Mouse (Mus musculus): ENCODE measurements around the gene Nob1. TPM values are rescaled to one million over a fixed set of nuclear protein-coding genes. Genes with fewer than 3 reads are reported as not detected.

Gene Nob1
- polyA plus RNA-seq, 1 experiment, result 46.9 TPM

DNA sequence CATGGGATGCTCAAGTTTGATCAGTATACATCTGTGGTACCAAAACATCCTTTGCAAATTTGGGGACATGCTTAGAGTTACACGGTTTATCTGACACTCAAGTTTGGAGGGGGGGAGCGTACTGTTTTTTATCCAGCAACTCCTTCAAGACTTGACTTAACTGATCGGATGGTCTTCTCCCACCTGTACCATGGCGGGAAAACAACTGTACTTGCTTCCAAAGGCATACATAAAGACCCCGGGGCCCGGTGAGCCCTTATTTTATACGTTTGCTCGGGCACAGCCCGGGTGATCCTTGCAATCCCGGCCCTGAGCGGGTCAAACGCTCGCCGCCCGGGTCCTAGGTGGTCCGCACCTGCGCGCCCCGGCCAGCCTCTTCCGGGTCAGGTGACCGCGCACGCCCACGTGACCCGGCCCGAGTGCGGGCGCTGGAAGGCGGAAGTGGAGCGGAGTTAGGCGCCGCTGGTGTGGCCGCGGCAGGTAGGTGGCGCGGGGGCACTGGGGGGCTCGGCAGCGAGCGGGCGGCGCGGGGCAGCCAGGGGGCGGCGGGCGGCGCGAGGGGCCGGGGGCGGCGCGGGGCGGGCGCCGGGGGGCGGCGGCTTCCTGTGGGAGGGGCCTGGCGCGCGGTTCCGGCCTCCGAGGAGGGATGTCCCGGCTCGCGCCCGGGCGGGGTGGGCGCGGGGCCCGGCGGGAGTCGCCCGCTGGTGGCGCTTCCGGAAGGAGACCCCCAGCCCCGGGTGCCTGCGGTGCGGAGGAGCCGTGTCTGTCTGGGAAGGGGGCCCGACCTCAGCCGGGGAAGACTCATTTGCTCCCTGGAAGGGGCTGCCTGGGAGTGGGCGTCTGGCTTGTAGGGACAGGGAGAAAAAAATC is 11.3 kb upstream of the Nob1 start, which contains the start of gene Wwp2:
TSS of gene Wwp2 (plus strand) at position 404 of the 870 bp plus-strand sequence.
- peak; percentile 80 for DNase-seq (ENCODE audit: low spot score)

DNA sequence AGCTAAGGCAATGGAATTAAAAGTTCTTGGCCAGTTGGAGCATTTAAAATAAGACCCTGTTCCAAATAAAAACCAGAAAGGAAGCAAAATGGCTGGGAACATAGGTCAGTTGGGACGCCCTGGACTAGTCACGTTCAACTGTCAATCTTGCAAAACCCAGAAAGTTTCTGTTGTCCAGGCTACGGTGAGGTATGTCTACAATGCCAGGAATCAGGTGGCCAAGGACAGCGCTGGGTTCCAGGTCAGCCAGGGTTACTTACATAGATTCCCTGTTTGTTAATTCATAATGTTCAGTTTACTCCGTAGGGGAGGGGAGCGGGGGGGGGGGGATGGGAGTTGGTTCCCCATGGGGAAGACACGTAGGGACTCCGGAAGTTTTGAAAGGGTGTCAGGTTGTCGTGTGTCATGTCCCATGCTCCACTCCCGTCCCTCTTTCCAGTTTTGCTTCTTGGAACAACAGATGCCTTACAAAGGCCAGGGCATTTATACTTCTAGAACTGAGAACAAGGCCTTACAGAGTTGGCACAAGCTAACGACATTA is 10.6 kb upstream of the Nob1 start:
- no peak for DNase-seq (ENCODE audit: low spot score)

DNA sequence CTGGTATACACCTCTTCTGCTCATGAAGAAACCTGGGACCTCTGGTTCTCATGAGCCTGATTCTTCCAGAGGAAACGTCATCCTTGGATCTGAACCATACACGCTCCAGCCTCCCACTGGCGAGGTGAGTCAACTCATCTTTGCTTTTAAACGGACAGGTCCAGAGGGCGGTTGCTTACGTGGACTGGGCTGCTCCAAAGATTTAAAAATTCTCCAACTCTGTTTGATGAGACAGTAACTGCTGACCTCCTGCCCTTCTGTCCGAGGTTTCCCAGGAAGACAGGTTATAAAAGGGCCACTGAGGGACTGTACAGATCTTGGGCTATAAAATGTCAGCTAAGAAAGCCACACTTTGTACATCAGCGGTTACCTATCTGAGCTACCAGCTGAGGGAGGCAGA is 6.0 kb upstream of the Nob1 start:
- DNase-seq (ENCODE audit: low spot score), result no peak

DNA sequence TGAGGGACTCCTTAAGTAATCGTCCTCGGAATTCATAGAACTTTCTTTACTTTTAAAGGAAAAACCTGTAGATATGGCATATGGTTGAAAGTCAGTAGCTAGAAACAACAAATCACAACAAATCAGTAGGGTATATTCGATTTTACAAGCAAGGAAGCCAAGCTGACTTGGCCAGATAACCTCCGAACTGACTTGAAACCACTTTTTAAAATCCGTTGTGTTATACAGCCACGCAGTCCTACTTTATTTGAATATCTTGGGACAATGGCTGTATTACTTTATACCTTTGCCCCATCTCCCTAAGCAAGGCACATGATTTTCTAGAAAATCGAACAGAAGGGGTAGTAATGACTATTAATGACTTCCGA is 363 bp upstream of the Nob1 start:
- no peak for DNase-seq (ENCODE audit: low spot score)

DNA sequence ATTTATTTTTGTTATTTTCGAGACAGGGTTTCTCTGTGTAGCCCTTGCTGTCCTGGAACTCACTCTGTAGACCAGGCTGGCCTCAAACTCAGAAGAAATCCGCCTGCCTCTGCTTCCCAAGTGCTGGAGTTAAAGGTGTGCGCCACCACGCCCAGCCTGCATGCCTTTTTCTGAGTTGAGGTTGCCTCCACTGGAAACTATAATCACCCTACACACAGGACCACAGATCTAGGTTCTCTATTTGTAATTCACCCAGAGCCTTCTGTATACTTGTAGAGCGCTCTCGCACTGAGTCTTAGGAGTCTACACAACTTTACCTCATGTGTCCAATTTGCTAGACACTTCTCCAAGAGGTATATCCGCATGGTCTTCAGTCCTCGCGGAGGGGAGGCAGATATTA is 675 bp downstream of the Nob1 start:
- no peak for DNase-seq (ENCODE audit: low spot score)

DNA sequence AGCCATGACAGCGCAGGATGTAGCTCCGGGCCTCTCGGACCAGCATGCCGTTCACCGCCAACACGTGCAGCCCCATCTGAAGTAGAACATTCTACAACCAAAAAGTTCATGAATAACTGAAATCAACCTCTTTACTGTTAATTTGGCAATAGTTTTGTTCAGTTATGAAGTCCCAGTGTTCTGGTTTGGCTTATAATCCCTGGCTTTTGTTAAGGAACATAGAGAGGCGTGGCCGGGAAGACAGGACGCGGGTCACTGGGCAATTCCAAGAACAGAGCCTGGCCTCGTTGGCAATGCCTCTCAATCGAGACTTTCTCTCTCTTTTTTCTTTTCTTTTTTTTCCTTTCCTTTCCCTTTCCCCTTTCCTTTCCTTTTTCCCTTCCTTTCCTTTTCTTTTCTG is 7.8 kb downstream of the Nob1 start:
- no peak for DNase-seq (ENCODE audit: low spot score)

DNA sequence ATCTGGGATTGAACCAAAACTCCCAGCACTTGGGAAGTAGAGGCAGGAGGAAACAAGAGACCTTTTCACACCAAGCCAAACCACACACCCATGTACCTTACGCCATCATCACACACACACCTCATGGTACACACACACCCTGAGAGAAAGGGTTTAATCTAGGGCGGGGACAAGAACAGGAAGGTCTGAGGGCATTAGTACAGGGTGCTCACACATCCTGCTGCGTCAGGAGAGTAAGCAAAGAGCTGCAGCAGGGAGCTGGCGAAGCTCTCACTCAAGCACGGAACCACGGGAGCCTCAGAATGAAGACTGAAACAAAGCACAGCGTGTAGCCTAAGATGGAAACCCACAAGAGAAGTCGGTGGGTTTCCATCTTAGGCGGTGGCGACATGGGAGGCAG is 11.0 kb downstream of the Nob1 start:
- DNase-seq (ENCODE audit: low spot score), result no peak

DNA sequence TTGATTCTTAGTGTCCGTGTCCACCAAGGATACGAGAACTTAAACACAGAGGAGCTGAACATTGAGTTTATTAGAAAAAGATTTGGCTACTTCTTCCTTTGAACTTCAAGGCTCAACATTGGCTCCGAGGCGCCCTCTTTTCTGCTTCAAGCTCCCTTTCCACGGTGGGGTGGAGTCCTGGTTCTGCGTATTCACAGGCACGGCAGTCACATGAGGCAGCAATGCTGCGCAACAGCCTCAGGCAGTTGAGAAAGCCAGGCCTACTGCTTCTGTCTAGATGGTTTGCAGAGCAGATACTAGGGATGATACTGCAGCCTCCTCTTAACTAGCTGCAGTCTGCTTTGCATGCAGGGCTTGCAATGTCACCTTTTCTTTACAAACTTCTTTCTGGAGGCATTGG is 12.3 kb downstream of the Nob1 start:
- DNase-seq (ENCODE audit: low spot score), result no peak

DNA sequence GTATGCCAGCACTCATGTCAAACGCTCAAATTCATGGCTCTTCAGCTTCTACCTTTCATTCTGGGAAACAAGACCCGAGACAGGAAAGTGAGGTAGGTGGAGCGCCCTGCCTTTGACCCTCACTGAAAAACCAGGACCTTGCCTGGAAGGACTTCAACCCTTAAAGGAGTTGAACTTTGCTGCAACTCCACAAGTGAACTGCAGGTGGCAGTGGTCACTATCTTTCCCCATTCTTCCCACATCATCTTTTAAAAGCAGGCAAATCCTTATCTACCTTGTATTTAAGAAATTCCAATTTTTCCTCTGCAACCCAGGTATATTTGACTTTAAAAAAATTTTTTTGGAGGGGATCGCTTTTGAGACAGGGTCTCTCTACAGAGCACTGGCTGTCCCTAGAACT is 13.5 kb downstream of the Nob1 start:
- no peak for DNase-seq (ENCODE audit: low spot score)

DNA sequence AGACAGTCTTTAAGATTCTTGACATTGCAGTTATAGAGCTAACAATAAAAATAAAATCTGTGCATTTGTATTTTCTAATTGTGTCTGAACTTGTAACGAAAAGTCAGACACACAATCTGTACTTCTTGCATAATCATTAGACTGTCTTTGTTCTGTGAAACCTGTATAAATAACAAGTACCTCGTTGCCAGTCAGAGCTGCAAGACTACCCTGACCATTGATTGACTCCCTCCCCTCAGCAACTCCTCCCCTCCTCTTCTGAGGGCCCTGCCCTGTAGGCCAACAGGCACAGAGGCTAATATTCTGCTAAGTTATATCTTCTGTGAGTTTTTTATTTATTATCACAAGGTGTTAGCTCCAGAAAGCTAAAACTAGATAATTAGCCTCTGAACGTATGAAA is 18.9 kb downstream of the Nob1 start:
- no peak for DNase-seq (ENCODE audit: low spot score)

DNA sequence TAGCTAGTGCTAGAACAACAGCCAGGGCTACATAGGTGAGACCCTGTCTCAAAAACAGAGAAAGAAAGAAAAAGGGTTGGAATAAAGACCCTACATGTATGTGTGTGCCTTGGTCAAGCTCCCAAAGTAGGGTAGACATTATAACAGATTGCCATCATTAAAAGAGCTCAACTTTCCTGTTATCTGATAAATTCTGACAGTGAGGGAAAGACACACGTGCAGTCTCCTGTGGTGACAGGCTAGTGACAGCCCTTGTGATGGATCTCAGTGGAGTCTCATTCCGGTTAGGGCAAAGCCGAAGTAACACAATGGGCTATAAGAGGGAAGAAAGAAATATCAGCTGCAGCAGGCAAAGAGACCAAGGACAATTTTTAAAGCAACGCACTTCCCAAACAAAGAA is 20.8 kb downstream of the Nob1 start:
- DNase-seq (ENCODE audit: low spot score), result no peak

DNA sequence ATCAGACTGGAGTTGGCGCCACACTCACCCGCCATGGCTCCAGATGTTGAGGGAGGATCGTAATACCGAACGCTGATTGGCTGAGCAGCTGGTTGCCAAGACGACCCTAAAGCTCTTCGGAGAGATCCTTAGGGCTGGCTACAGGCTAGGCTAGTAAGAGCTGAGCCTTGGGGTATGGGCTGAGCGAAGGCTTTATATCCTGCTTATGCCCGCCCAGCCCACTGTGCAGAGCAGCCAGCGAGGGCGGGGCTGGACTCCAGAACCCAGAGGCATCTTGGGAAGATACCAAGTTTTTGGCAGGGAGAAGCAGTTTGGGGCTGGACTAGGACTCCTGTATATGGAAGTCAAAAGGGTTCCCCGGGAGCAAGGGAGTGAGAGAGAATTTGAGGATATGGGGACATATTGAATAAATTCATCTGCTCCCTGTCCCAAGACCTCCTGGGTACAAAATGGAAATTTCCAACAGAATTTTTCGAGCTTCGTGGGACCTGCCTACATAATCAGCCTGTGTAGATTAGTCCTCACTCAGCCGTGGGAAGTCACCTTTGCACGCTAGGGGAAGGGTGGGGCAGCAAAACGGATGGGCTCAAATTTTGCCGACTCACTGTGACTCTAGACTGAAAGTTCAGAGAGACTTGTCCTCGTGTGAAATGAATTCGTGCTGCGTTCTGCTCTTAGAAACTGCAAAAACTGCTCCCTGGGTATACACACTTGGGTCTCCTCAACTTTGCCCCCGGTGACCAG is 21.6 kb downstream of the Nob1 start, which contains the start of gene Nqo1:
TSS of gene Nqo1 (minus strand) at position 169 of the 744 bp plus-strand sequence.
- peak; percentile 67 for DNase-seq (ENCODE audit: low spot score)

DNA sequence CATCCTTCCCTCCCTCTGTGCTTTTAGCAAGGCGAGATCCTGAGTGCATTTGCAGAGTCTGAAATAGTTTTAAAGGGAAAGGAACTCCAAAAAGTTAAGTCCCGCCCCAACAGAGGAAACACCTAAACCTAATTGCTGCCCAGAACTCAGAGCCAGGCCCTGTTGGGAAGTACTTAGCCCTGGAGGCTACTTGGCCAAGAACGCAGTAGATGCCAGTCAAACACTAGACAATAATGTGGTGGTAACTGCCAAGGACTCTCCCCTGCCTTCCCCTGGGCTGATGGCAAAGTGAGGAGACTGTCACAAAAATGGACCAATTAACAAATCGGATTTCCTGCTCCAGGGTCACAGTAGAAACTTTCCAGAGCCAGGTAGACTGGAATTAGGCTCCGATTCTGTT is 23.0 kb downstream of the Nob1 start:
- DNase-seq (ENCODE audit: low spot score), result no peak

DNA sequence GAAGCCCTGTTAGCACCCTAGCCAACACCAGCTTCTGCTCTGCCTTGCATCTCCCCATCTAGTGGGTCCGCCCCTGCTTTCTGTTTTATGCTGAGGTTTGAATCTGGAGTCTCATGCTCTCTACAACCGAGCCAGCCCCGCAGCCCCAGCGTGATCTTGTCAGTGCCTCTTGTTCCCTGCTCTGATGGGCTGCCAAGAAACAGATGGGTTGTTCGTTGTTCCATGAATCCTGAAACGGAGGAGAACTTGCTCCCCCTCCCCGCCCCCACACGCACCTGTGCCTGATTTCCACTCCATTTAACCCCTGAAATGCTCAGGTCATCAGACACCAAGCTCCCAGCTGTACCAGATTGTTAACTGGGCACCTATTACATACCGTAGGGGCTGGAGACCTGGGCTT is 25.4 kb downstream of the Nob1 start:
- no peak for DNase-seq (ENCODE audit: low spot score)

DNA sequence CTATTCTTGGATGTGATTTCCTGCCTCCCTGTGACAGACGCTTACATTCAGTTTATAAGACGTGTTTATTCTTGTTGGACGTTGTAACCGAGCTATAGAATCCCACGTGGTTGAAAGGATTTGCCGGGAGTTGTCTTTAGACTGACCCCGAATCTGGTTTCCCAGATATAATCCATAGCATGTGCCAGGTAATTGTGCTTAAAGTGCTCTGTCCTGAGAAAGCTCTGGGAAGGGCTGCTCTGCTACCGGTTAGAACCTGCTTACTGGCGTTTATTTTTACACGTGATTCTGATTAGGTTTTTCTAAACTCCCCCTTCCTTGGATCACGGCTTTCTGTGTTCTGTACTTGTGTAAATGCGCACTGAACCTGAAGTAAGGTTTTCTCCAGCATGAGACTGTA is 27.2 kb downstream of the Nob1 start:
- no peak for DNase-seq (ENCODE audit: low spot score)

DNA sequence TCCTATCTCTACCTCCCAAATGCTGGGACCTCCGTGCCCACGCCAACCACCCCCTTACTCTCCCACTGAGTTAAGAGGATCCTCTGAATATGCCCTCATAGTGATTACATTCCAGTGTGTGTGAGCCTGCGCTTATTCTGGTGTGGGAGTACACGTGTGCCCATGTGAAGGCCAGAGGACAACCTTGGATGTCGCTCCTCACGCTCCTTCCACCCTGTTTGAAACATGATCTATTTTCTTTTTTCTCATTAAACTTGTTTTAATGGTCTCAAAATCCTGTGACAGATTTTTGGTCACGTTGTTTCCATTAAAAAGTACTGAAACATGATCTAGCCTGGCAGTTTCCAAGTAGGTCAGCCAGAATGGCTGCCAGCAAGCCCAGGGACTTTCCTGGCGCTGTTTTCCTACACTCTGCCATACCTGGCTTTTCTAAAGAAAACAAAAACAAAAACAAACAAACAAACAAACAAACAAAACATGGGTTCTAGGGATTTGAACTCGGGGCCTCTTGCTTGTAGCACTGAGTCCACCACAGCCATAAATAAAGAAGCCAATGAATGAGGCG is 28.7 kb downstream of the Nob1 start:
- no peak for DNase-seq (ENCODE audit: low spot score)

DNA sequence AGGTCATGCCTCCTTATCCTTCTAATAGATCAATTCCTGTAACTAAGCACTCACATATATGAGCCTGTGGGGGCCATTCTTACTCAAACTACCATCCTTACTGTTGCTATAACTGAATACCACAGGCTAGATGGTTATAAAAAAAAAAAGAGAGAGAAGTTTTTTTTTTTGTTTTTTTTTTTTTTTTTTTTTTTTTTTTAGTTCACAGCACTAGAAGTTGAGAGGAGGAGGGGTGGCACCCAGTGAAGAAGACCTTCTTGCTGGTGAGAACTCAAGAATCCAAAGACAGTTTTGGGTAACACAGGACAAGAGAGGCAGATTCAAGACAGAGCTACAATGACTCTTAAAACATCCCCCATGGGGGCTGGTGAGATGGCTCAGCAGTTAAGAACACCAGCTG is 29.5 kb downstream of the Nob1 start:
- no peak for DNase-seq (ENCODE audit: low spot score)

DNA sequence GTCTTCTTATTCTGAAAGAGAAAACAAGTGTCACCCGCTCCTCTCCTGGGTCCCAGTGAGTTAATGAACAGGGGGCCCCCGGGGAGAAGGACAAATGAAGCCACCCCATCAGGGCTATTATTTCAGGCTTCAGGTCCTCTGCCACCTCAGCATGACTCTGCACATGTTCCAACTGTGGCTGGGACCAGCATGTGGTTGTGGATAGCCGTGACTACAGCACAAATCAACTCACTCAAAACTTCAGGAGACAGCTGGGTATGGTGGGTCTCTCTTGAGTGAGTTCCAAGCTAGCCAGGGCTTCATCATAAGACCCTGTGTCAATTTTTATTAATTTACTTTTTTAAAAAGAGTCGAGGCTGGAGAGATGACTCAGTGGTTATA is 33.7 kb downstream of the Nob1 start:
- no peak for DNase-seq (ENCODE audit: low spot score)

DNA sequence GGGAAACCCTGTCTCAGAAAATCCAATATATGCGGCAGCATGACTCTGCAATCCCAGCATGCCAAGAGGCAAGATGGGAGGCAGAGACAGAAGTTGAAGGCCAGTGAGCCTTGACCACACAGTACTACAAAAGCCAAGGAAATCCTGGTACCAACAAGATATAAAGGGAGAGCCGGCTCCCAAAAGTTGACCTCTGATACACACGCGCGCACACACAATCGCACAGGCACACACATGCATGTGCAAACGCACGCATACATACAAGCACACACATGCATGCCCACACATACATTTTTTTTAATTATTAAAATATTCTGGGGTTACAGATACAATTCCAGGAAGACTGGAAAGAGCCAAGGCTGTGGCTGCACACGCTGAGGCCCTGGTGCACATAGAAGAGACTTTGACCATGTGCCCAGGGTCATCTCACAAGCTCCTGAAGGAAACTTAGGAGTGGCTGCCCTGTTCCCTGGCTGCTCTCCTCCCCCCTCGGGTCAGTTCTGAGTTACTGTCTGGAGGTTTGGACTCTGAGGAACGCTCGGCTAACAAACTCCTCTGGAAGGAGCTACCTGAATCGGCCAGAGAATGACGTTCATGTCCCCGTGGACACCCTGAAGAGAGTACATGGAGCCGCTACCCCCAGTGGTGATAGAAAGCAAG is 34.2 kb downstream of the Nob1 start:
- peak; percentile 6 for DNase-seq (ENCODE audit: low spot score)

DNA sequence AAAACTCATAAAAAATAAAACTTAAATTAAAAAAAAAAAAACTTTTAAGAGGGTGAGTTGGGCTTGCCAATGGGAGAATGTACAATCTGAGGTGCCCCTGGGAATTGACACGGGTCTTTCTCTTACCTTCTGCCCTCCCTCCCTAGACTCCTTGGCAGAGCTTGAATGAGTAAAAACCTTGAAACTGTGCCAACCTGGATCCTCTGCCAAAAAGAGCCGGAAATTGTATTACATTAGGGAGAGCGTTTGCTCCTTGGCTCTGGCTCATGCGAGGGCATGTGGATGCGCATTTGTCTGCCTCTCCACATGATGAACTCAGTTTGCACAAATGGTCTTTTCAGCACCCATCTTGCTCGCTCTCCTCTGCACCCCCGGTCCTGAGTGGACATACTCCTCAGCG is 35.3 kb downstream of the Nob1 start:
- no peak for DNase-seq (ENCODE audit: low spot score)

DNA sequence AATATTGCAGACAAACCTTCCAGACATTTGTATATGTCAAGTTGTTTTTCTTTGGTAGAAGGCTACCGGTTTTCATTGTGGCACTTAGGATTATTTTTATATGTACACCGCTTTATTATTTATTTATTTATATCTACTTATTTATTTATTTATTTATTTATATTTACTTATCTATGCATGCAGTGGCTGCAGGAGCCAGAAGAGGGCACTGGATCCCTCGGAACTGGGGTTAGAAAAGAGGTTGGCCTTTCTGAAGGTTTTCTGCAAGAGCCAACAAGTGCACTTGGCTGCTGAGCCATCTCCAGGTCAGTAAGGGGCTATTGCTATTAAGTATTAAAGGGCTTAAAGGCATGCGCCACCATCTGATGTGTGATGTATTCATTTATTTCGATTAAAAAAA is 37.0 kb downstream of the Nob1 start:
- no peak for DNase-seq (ENCODE audit: low spot score)

DNA sequence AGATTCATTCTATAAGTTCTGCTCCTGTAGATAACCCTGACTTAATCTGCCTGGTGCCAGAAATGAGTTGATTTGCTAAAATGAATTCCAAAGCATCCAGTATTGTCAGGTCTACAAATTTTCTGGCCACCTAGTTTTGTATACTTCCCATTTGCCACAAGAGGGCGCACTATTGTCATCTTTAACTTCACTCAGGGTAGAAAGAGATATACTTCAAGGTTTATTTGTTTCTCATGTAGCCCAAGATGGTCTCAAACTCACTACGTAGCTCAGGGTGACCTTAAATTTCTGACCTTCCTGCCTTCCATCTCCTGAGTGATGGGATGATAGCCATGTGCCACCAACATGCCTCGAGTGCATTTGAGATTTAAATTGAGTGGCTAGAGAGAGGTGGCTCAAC is 38.2 kb downstream of the Nob1 start:
- no peak for DNase-seq (ENCODE audit: low spot score)
